Mouse (Mus musculus) CH12.LX (cell line): ENCODE results near the gene Il6ra. TPM values are rescaled to one million over a fixed set of nuclear protein-coding genes. Genes with fewer than 3 reads are reported as not detected.
A peak's percentile ranks its signal among the peaks of the same experiment; 100 is the strongest.

Experiments used
- DNase-seq: peaks from one replicate; pipeline ENCODE4 v3.0.0-alpha.2; 2013; ENCODE audit errors: extremely low read depth
- H3K27ac ChIP-seq: 2 replicates; pipeline ENCODE4 v1.5.1; 2012; ENCODE audit warnings: low read depth, mild to moderate bottlenecking, control low read depth, moderate library complexity; ENCODE audit not compliant: insufficient read depth
- H3K27me3 ChIP-seq: replicated peaks from 2 replicates; pipeline ENCODE3; 2012; ENCODE audit warnings: inconsistent platforms
- H3K36me3 ChIP-seq, 2 experiments: replicated peaks in 1 of 2; 2 replicates each; pipeline versions ENCODE3 to v1.6.1; 2012; ENCODE audit warnings: inconsistent platforms in 1 of 2, low read length in 1 of 2, mild to moderate bottlenecking in 1 of 2, mixed read lengths in 1 of 2, moderate library complexity in 1 of 2; ENCODE audit not compliant: control insufficient read depth in 1 of 2, insufficient read depth in 1 of 2
- H3K4me1 ChIP-seq, 2 experiments: 2 replicates each; pipeline ENCODE4 v1.6.1; 2012; ENCODE audit warnings: inconsistent platforms in 1 of 2, moderate library complexity in 1 of 2; ENCODE audit not compliant: insufficient read depth in 2 of 2, control insufficient read depth in 1 of 2
- H3K4me2 ChIP-seq: 2 replicates; pipeline ENCODE4 v1.6.1; 2012; ENCODE audit warnings: low read depth, mild to moderate bottlenecking, control low read depth; ENCODE audit not compliant: poor library complexity, insufficient read depth, severe bottlenecking
- H3K4me3 ChIP-seq, 3 experiments: fragments of 150-350 bp in 1 of 3; sonication (generic) in 1 of 3; replicated peaks in 1 of 3; 2 replicates each; pipeline versions ENCODE3 to v1.5.1; 2011 to 2012; ENCODE audit warnings: low read depth in 2 of 3, low read length in 2 of 3, mild to moderate bottlenecking in 2 of 3, moderate library complexity in 2 of 3, control low read depth in 1 of 3, improper control_type of control experiment in 1 of 3, inconsistent platforms in 1 of 3, mixed read lengths in 1 of 3; ENCODE audit not compliant: poor library complexity in 1 of 3
- H3K79me2 ChIP-seq: replicated peaks from 2 replicates; pipeline ENCODE4 v1.6.1; 2012; ENCODE audit warnings: mild to moderate bottlenecking, moderate library complexity; ENCODE audit not compliant: control insufficient read depth, poor library complexity, insufficient read depth, severe bottlenecking; ENCODE audit errors: extremely low read depth
- H3K9ac ChIP-seq: 2 replicates; pipeline ENCODE4 v1.6.1; 2012; ENCODE audit warnings: low read depth, mild to moderate bottlenecking, control low read depth, moderate library complexity; ENCODE audit not compliant: insufficient read depth
- H3K9me3 ChIP-seq: replicated peaks from 2 replicates; pipeline ENCODE3; 2012; ENCODE audit warnings: low read length, inconsistent platforms, mixed read lengths
- BHLHE40 ChIP-seq: IDR thresholded peaks from 2 replicates; pipeline ENCODE4 v1.6.1; 2011; ENCODE audit warnings: mild to moderate bottlenecking, low read depth, low read length, improper control_type of control experiment
- CHD1 ChIP-seq: IDR thresholded peaks from 2 replicates; pipeline ENCODE4 v1.6.1; 2012; ENCODE audit warnings: low read depth, low read length, improper control_type of control experiment, inconsistent platforms
- E2F4 ChIP-seq: IDR thresholded peaks from 2 replicates; pipeline ENCODE4 v1.6.1; 2011; ENCODE audit warnings: low read depth, low read length, improper control_type of control experiment; ENCODE audit not compliant: insufficient replicate concordance
- ELF1 ChIP-seq: IDR thresholded peaks from 2 replicates; pipeline ENCODE4 v1.6.1; 2014; ENCODE audit warnings: low read depth, mild to moderate bottlenecking, inconsistent platforms, low read length, improper control_type of control experiment
- EP300 ChIP-seq: IDR thresholded peaks from 2 replicates; pipeline ENCODE4 v1.6.1; 2011; ENCODE audit warnings: low read length, improper control_type of control experiment
- ETS1 ChIP-seq: conservative IDR thresholded peaks from 2 replicates; pipeline ENCODE4 v1.6.1; 2012; ENCODE audit warnings: low read depth, mild to moderate bottlenecking, inconsistent platforms, low read length, improper control_type of control experiment, moderate library complexity
- HCFC1 ChIP-seq: IDR thresholded peaks from 2 replicates; pipeline ENCODE4 v1.6.1; 2012; ENCODE audit warnings: low read depth, mild to moderate bottlenecking, inconsistent platforms, low read length, improper control_type of control experiment
- KAT2A ChIP-seq: IDR thresholded peaks from 2 replicates; pipeline ENCODE4 v1.6.1; 2012; ENCODE audit warnings: low read length, improper control_type of control experiment, inconsistent platforms; ENCODE audit not compliant: insufficient replicate concordance
- MAFK ChIP-seq: IDR thresholded peaks from 2 replicates; pipeline ENCODE4 v1.6.1; 2011; ENCODE audit warnings: low read length, improper control_type of control experiment; ENCODE audit not compliant: insufficient replicate concordance
- MAZ ChIP-seq: IDR thresholded peaks from 2 replicates; pipeline ENCODE4 v1.6.1; 2012; ENCODE audit warnings: low read depth, mild to moderate bottlenecking, inconsistent platforms, low read length, improper control_type of control experiment, moderate library complexity
- MEF2A ChIP-seq: IDR thresholded peaks from 2 replicates; pipeline ENCODE4 v1.6.1; 2014; ENCODE audit warnings: low read depth, mild to moderate bottlenecking, inconsistent platforms, low read length, improper control_type of control experiment, borderline replicate concordance
- MXI1 ChIP-seq: IDR thresholded peaks from 2 replicates; pipeline ENCODE4 v1.6.1; 2011; ENCODE audit warnings: mild to moderate bottlenecking, low read depth, low read length, improper control_type of control experiment
- MYC ChIP-seq: IDR thresholded peaks from 2 replicates; pipeline ENCODE4 v1.6.1; 2011; ENCODE audit warnings: low read depth, mild to moderate bottlenecking, improper control_type of control experiment, low read length
- NELFE ChIP-seq: IDR thresholded peaks from 2 replicates; pipeline ENCODE4 v1.6.1; 2011; ENCODE audit warnings: low read depth, low read length, improper control_type of control experiment
- NRF1 ChIP-seq: IDR thresholded peaks from 2 replicates; pipeline ENCODE4 v1.6.1; 2014; ENCODE audit warnings: low read depth, mild to moderate bottlenecking, inconsistent platforms, low read length, improper control_type of control experiment, moderate library complexity
- POLR2A ChIP-seq: IDR thresholded peaks from 2 replicates; pipeline ENCODE4 v1.6.1; 2011; ENCODE audit warnings: low read depth, mild to moderate bottlenecking, improper control_type of control experiment, low read length
- POLR2AphosphoS2 ChIP-seq: IDR thresholded peaks from 2 replicates; pipeline ENCODE4 v1.6.1; 2011; ENCODE audit warnings: low read depth, low read length, improper control_type of control experiment
- RAD21 ChIP-seq: IDR thresholded peaks from 2 replicates; pipeline ENCODE4 v1.6.1; 2011; ENCODE audit warnings: low read depth, mild to moderate bottlenecking, low read length, improper control_type of control experiment, moderate library complexity
- RCOR1 ChIP-seq: conservative IDR thresholded peaks from 2 replicates; pipeline ENCODE4 v1.6.1; 2012; ENCODE audit warnings: low read depth, mild to moderate bottlenecking, inconsistent platforms, low read length, improper control_type of control experiment
- SIN3A ChIP-seq: IDR thresholded peaks from 2 replicates; pipeline ENCODE4 v1.6.1; 2012; ENCODE audit warnings: low read length, improper control_type of control experiment, inconsistent platforms
- TBP ChIP-seq: conservative IDR thresholded peaks from 2 replicates; pipeline ENCODE4 v1.6.1; 2011; ENCODE audit warnings: low read depth, low read length, improper control_type of control experiment
- TCF12 ChIP-seq: IDR thresholded peaks from 2 replicates; pipeline ENCODE4 v1.6.1; 2014; ENCODE audit warnings: low read depth, mild to moderate bottlenecking, inconsistent platforms, low read length, improper control_type of control experiment
- UBTF ChIP-seq: IDR thresholded peaks from 2 replicates; pipeline ENCODE4 v1.6.1; 2012; ENCODE audit warnings: low read depth, mild to moderate bottlenecking, inconsistent platforms, low read length, improper control_type of control experiment, moderate library complexity
- ZKSCAN1 ChIP-seq: IDR thresholded peaks from 2 replicates; pipeline ENCODE4 v1.6.1; 2012; ENCODE audit warnings: low read depth, inconsistent platforms, low read length, improper control_type of control experiment, borderline replicate concordance
- ZNF384 ChIP-seq: IDR thresholded peaks from 2 replicates; pipeline ENCODE4 v1.6.1; 2012; ENCODE audit warnings: low read depth, low read length, improper control_type of control experiment, inconsistent platforms
- dilution Hi-C: fragments of 300-500 bp; cut with MboI; formaldehyde crosslinking; loops from 2 replicates; pipeline ENCODE4 v1.14.3; 2020; ENCODE audit warnings: low sequenced_read_pairs; ENCODE audit not compliant: extremely low pct_unique_long_range_greater_than_20kb, extremely low pct_ligation_motif_present
- in situ Hi-C: fragments of 300-500 bp; cut with MboI; formaldehyde crosslinking; loops from 3 replicates; pipeline ENCODE4 v1.14.3; 2019; ENCODE audit warnings: low sequenced_read_pairs, low pct_ligation_motif_present, low pct_unique_long_range_greater_than_20kb, mixed read lengths
- polyA plus RNA-seq: library from polyadenylated mRNA; unstranded; fragments of >175 nt; gene quantifications from 2 replicates; pipeline ENCODE4 v1.2.1, GENCODE M21; 2012; ENCODE audit warnings: low read depth; ENCODE audit not compliant: insufficient read length
- total RNA-seq, 2 experiments: library from RNA; depleted of rRNA; stranded (reverse); fragments of 300-350 nt in 1 of 2; fragments of >200 nt in 1 of 2; gene quantifications; 2 replicates each; pipeline ENCODE4 v1.2.3; 2012 to 2014

Gene Il6ra
- total and polyA plus RNA-seq, 3 experiments = 1.4 to 4.8 (median 1.6) TPM

DNA sequence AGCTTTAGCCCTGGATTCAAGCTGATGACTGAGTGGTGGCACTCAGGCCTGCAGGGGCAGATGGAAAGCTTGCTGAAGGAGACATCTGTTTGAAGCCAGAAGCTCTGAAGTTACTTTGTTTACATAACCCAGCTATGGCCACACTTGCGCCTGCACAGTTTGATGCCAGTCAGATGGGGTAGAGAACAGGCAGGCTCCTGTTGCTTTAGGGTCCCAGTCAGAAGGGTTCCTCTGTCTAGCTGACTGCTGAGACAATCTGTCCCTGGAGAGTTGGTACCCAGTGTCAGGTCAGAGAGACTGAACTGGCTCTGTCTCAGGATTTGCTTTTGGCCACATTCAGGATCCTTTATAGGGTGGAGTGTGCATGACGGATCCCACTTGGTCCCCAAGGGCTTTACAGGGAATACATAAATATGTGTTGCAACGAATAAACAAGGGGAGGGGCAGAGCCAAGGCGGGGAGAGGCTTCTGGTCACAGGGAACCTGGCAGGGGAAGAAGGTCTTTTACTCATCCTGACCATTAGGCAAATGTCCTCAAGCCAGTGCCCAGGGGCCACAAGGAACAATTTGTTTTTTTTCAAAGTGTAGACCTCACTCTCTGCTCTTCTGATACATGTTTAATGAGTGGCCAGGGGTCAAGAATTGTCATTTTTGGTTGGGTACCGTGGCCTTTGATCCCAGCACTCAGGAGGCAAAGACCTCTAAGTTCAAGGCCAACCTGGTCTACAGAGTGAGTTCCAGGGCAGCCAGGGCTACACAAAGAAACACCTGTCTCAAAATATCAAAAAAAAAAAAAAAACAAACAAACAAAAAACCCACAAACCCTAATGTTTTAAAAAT is 3.1 kb downstream of the Il6ra start:
- Histone ChIP-seq H3K4me1 (peaks cover 36 to 82% of the 10 kb centered on the region in 2 experiments), H3K27me3 (peaks cover 19% of the 10 kb centered on the region), H3K79me2 (no peaks in the 10 kb centered on the region; the same call in 1 of the 2 replicates), H3K27ac (peak overlapping the region; percentile 81), H3K4me3 (no peak overlapping the region), H3K36me3 (no peaks in the 10 kb centered on the region), H3K9ac (peak overlapping the region; percentile 25; the same call in 1 of the 2 replicates), H3K4me2 (peak overlapping the region; percentile 85), H3K9me3 (no peaks in the 10 kb centered on the region)
- TF ChIP-seq NELFE (no peak), SIN3A (peak; percentile 62; the same call in 1 of the 2 replicates), MEF2A (peak; percentile 52; the same call in 1 of the 2 replicates), EP300 (peak; percentile 46), POLR2AphosphoS2 (no peak), MYC (0 out of 2 replicates have a peak, but pooled peaks have one; percentile 34), POLR2A (no peak), ELF1 (no peak), HCFC1 (0 out of 2 replicates have a peak, but pooled peaks have one; percentile 14), ETS1 (peak; percentile 20; the same call in 1 of the 2 replicates), BHLHE40 (0 out of 2 replicates have a peak, but pooled peaks have one; percentile 10), NRF1 (0 out of 2 replicates have a peak, but pooled peaks have one; percentile 8), E2F4 (no peak), UBTF (peak; percentile 52; the same call in 1 of the 2 replicates), MXI1 (peak; percentile 56; the same call in 1 of the 2 replicates), ZKSCAN1 (no peak), RCOR1 (no peak), MAZ (peak; percentile 63), TBP (0 out of 2 replicates have a peak, but pooled peaks have one; percentile 6), RAD21 (no peak), ZNF384 (peak; percentile 43; the same call in 1 of the 2 replicates), MAFK (no peak), CHD1 (peak; percentile 89), TCF12 (peak; percentile 52; the same call in 1 of the 2 replicates), KAT2A (no peak)
- peak; percentile 48 for DNase-seq
- dilution Hi-C loops = no loop called here
- in situ Hi-C loops = loop anchor here (5.0 kb wide), 1 partner anchor 38 kb away; no protein-coding TSS in a partner anchor
